Mouse (Mus musculus) urinary bladder, postnatal 14 days (tissue): ENCODE results near the gene Tle3.

Source experiments
- DNase-seq: peaks from one replicate; pipeline ENCODE4 v3.0.0; 2021; ENCODE audit warnings: low spot score

Gene Tle3

DNA sequence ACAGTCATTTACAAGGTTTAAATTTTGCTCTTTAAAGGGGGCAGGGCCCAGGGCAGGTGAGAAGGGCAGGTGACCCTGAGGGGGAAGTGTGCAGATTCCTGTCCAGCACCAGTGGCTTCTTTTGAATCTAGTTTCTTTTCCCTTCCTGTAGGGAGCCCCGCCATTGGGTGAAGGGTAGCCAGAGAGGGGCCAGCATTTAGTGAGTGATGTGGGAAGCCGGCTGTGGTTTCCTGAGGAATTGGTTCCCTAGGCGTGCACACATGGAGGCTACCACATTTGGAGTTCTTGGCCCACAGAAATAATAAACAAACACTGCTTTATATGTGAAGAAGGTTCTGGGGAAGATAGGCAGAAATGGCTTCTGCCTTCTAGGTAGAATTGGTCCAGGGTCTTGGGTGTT is 4.5 kb downstream of the Tle3 start:
- DNase-seq = no peak

DNA sequence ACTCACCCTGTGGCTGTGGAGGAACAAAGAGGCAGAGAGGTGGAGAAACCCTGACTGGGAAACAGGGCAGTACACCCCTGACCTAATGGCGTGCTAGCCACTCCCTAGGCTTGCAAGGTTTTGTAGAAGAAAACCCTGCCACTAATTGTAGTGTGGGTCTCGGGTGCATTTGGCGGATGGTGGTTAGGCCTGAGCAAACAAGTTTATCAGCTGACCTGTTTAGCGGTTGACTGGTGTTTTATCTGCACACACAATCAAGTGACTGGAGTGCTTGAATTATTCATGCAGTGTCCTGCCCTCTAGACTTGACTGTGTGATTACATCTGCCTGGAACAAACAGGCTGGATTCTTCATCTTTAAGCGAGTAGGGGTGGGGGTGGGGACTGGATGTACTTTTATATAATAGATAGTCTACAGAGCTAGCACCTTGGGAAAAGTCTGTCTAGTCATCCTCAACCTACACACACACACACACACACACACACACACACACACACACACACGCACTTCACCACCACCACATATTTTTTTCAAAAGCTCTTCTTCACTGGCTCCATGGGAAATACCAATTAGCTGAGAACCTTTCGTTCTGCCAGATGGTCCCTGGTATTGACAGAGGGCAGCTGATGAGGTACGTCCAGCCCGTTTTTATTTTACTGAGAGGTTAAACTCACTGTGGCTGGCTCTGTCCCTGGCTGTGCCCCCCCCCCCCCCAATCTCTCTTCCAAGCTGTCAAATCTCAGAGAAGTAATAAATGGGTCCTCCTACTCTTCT is 5.7 kb downstream of the Tle3 start:
- DNase-seq = peak; percentile 70

DNA sequence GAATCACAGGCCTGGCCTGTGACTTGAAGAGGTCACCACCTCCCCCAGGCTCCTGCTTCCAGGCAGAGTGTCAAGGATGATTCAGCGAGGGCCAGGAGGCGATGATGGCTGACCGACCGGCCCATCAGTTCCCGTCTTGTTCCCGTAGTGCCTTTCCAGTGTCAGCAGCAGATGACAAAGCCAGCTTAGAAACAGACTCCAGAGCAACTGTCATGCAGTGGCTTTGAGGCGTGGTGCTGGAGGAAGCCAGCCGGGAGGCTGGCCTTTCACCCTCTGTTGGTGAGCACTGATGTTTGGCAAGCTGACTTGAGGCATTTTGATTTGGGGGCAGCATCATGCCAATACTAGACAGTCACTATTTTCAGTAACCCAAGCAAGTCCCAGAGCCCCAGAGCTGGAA is 6.3 kb downstream of the Tle3 start:
- peak; percentile 29 for DNase-seq

DNA sequence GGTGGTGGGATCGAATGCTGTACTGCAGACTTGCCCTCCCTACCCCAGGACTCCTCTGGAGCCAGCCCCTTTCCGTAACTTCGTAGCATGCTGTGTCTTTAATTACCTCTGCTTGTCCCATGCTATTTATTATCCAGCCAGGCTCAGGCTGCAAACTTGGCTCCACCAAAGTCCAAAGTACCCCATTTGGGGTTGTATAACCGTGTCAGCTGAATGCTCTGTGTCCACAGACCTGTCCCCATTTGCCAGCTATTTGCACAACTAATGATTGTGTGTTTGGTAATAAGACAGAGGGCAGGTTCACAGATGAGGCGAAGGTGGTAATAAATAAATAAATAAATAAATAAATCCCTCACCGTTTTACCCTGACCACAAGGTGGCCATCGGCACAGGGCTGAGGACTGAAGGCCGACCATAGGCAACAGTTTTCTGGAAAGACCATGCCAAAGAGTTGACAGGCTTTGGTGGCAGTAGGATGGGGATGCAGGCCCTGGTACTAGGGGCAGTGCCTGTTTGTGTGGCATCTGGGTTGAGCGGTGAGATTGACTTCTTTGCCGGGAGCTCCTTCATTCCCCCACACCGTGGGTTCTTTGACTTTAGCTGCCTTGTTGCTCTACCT is 7.0 kb downstream of the Tle3 start:
- DNase-seq = no peak

DNA sequence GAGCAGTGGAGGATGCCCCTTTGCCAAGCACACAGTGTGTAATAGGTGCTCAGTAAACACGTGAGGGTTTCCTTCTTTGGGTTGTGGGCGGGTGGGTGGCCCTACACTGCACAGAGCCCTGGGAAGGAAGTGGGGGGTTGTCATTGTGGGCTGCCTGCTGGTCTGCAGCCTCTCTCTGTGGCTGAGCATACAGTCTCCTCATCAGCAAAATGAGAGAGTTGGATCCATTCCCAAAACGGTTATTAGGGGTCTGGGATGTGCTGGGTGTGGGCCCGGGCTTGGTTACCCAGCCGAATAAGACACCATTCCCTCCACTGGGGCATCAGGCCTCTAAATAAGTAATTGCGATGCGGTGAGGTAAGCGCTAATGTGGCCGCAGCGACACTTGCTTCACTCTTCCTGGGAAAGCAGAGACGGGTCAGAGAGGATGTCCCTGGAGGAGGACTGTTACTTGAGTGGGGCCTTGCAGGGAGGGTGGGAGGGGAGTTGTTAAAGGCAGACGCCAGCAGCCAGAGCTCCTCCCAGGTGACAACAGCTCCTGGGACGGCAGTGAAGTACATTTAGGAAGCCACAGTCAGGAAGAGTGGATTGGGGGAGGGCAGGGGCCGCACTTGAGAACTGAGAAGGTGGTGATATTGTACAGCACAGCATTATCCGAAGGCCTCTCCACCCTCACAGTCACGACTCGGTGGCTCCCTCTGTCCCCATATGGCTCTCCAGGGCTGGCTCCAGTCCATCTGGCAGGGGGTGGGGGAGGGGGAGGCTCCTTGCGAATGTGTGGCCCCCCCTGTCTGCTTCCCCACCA is 8.3 kb downstream of the Tle3 start:
- DNase-seq = no peak

DNA sequence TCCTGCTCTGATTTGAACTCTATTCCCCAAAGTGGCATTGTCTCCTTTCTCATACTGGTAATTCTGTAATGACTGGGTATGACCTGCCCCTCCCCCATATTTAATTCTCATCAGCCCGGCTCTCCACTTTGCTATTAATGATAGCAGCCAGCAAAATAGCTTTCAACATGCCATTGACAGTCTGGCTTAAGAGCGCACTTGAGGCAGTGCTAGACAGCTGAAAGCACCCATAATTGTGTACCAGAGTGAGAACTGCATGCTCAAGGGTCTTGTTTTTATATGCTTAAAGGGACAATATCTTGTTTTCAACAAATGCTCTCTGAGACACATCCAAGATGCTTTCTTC is 8.9 kb downstream of the Tle3 start:
- DNase-seq = no peak

DNA sequence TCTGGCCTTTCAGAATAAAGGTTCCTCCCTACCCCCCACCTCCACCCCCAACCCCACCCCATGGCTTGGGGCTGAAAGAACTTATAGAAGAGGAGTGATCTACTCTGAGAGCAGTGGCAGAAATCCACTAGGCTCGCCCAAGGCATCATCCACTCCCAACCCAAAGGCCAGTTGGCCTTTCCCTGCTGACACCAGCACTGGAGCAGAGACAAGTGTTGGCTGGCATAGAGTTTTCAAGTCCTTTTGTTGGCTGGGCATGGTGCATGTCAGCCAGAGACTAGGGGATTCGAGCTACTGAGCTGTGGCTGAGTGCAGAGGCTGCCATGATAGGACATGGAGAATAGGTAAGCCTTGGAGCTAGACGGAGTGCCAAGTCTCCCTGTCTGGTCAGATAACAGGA is 9.3 kb downstream of the Tle3 start:
- no peak for DNase-seq

DNA sequence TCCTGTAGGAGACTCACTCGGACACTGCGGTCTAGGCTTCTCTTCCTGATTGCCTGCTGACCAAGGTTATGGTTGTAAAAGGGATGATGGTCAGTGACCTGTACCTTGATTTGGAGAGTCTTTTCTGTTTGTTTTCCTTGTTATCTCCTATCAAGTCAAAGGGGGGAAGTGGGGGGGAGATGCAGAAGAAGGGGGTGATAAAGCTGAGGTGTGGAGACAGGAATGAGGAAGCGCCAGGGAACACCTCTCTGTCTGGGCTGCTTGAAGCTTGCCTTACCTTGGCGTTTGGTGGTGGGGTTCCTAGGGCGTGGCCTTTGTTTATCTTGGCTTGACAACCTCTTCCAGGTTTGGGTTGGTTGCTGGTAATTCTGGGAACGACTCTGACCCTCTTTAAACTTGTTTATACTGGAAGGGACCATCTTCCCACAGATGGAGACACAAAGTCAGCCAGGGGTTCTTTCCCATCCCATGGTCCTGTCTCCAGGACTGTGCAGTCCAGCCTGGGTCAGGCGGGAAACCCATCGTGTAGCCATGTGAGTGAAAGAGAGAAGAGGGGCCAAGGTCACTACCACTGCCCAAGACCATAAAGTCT is 10.5 kb downstream of the Tle3 start:
- no peak for DNase-seq

DNA sequence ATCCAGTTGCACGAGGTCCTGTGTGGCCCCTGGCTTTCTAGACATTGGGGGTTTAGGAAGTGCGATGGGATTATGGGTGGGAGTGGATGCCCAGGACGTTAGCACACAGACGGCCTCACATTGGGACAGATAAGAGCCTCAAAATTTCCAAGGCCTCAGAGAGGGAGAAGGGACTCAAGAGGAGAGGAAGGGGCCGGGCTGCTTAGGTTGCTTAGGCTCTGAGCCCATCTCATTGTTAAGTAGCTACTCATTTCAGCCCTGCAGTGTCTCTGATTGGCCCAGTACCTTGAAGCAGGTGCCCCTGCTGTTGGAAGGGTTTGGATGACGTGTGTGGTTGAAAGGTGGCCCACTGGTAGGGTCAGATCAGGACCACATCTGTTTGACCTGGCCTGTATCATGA is 11.9 kb downstream of the Tle3 start:
- no peak for DNase-seq

DNA sequence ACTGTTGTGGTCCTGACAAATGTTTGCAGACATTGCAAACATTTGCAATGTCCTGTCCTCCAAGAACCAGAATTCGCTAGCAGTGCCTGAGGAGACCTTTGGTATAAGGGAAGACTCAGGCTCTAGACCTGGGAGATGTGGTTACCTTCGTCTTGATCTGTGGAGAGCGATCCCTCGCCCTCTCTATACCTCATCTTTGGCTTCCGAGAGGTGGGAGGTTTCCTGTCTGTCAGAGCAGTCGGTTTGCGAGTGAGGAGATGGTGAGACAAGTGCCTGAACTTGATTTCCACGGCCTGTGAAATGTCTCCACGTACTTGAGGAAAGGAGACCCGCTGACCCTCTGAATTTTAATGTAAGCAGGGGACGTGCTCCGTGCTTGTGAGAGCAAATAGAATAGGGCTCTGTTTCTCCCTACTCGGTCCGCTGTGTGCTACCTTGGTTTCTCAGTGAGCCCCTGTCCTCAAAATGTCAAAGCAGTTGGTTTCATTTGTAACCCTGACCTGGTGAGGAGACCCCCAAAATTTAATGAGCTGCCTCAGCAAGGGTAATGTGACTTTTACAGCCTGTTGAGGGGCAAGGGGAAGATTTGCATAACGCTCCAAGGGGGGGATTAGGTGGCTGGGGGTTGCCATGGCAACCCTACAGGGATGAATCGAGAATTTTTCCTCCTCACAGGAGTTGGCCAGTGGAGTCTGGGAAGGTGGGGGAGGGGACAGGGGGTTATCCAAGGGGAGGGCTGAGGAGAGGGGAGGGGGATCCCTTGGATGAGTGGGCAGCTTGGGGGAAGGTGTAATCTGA is 12.7 kb downstream of the Tle3 start:
- DNase-seq = no peak

DNA sequence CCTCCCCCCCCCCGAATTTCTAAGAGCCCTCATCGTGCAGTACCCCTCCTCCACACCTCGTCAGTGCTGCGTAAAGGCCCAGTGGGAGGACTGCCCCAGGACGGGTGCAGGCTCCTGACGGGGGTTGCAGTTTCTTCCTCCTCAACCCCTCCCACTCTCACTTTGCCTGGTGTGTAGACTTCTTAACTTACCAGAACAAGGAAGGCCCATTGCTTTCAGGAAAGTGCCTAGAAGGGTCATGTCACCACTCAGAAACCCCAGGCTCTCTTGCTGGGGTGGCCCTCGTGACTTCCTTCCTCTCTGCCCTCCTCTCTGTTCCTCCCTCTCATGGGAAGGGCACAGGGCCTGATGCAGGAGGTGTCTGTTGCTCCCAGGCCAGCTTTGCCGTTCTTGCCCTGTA is 13.6 kb downstream of the Tle3 start:
- no peak for DNase-seq

DNA sequence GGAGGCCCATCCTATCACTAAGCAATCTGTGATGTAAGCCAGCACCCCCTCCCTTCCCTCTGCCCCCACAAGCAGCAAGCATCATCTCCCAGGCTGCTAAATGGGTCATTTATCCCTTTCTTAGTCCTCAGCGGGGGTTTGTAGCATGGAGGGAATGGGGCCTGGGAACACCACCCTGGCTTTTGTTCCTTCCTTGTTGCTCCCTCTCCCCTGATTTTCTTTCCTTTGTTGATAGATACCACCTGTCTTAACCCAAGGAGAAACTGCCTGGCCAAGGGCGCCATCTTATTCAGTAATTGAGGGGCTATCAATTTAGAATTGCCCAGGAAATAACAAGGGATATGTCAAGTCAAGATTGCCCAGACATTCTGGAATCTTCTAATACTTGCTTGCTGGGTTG is 14.1 kb downstream of the Tle3 start:
- no peak for DNase-seq

DNA sequence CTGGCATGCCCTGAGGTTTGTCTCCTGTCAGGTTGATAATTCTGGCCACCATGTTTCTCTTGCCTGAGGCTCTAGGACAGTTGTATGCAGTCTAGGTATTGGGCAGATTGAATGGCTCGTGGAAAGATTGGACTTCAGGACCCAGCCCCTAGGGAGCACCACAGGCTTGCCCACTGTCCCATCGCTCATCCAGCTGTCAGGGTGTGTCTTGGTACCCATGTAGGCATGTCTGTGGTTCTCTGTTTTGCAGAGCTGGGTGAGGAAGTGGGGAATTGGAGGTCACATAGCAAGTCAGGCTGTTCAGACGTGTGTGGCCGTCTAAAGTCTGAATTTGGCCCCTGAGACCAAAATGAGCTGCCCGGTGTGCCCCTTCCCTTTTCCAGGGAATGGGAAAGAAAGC is 15.6 kb downstream of the Tle3 start:
- DNase-seq = no peak

DNA sequence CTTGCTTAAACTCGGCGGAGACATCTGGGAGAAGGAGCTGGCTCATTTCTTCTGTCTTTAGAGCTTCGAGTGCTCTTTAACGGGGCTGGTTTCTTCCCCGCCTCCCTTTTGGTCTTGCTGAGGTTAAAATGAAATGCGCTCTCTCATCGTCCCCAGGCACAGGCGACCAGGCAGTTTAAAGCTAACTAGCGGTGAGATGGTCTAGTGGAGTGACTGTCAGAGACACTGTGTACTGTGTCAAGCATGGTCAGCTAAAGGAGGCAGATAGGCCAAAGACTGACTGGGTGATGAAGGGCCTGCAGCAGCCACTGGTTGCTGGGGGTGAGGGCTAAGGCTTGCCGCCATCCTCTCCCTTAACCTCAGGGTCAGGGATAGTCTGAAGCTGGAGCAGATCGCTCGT is 16.0 kb downstream of the Tle3 start:
- DNase-seq = no peak

DNA sequence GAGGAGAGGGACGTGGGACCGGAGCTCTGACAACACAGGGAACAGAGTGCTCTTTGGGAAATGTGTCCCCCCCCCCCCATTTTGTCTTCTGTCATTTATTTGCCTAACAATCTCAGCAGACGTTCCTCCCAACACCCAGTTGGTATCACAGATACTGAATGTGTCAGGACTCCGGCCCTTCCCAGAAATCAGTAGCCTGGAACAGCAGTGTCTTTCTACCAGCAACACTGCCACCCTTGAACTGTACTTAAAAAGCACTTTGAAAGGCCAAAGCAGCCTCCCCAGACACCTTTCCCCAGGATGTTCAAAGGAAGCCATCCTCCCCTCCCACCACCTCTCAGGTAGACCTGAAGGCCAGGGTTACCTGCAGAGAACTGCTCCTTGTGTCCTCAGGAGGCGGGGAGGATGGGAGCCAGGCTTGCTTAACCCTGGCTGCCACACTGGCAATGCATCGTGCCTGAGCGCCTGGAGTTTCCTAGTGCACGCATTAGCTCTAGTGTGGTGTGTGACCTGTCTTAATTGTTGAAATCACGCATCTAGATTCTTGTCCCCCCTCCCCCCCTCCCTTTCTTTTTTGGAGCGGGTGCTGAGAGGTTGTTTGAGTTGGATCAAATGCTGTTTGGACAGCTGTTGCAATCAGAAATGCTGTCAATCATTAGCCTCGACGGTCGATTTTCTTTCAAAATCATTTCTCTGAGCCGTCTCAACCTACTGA is 16.7 kb downstream of the Tle3 start:
- DNase-seq = no peak

DNA sequence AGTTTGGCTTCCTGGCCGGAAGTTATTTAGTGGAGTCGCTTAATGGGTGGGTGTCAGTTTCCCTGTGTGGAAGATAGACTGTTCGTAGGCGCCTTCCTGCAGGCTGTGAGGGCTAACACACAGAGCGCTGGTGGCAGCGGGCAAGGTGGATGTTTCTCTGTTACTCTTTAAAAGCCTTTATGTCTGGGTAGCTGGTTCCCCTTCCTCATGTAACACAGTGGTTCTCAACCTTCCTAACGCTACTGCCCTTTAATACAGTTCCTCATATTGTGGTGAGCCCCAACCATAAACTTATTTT is 17.2 kb downstream of the Tle3 start:
- no peak for DNase-seq

DNA sequence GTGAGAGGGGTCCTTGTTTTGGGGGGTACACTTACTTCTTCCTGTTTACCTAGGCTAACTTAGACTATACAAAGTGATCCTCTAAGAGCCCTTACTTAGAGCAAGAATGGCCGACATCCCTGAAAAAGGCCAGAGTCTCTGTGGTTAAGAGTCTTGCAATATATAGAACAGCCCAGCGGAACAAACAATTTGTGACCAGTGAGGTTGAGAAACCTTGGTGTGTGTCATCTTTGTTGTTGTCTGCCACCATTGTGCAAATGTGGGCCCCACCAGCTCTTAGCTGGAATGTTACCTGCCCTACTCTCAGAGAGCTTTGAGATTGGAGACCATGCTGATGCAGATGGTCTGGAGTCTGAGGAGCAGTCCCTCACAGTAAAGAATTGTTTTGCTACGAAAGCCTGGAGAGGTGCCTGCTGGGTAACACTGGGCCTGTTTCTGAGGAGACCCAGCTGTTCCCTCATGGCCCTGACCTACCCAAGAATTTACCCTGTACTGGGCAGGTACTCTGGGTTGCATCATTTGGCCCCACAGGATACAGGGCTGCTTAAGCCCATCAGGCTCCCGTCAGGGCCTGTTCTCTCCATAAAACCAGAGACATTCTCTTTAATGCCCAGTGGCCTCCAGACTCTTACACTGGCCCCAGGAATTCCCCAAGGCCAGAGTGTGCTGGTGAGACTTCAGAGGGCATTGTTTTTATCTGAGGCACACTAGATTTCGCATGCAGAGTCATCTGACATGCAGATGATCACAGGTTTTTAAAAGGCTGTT is 19.6 kb downstream of the Tle3 start:
- no peak for DNase-seq

DNA sequence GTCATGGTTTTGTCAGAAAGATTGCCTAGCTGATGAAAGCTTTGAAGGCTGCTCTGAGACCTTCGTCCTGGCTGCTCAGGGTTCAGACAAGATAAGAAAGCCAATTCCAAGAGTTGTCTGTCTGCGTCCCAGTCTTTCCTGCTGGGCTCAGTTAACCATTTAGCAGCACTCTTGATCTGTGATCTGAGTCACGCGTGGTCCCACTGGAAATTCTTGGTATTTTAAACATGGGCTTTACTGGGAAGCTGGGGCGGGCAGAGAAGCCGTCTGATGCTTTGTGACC is 20.1 kb downstream of the Tle3 start:
- DNase-seq = no peak

DNA sequence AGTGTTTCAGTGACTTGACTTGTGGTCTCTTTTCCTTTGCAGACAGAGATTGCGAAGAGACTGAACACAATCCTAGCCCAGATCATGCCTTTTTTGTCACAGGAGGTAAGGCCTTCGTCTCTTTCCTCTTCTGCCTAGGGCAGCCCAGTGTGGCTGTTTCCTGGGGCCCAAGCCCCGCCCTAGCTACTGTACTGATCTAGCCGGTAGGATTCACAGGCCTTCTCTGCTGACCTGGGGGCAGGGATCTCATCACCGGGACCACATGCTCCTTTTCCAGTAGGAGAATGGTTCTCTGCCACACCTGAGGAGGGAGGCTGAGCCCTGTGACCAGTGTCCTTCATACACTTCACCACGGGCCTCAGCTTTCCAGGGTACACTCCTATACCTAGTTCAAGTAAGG is 21.0 kb downstream of the Tle3 start:
- DNase-seq = no peak

DNA sequence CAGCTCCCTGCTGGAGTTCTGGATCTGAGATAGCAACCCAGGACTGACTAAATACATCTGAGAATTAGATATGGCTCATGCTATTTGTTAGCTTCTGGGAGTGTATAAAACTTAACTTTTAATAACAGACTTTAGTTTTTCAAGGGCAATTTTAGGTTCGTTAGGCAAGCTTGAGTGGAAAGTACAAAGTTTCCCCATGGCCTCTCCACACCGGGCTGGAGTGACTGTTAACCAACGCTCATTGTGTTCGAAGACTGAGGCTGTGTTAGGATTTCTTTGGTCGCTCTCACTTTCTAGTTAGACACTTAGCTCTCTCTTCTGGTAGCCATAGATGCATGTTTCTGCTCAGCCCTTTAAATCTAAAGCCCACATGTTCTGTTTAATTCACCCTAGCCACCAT is 21.7 kb downstream of the Tle3 start:
- no peak for DNase-seq

DNA sequence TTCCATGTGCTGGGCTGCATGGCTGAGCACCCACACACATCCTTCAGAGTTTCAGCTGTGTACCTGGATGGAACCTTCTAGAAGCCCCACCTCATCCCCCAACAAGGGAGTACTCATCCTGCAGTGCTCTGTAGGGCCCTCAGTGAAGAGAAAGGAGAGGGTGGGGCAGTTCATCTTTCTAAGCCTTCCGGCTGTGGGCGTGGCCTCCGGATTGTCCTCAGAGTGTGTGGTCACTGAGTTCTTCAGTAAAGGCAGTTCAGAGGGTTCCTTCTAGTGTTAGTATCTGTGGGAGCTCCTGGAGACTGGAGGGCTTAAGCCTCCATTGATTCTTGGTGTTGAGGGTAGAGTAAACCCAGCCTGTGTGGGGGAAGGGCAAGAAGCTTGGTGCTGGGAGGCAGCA is 22.9 kb downstream of the Tle3 start:
- DNase-seq = no peak
